Mouse (Mus musculus) myocyte (in vitro differentiated cells): ENCODE results near the gene Rab25. TPM values are rescaled to one million over a fixed set of nuclear protein-coding genes. Genes with fewer than 3 reads are reported as not detected.

Source experiments
- H3K27me3 ChIP-seq: one replicate; pipeline ENCODE4 v1.6.1; 2011; ENCODE audit not compliant: control insufficient read depth, insufficient read depth, insufficient read length
- H3K36me3 ChIP-seq: one replicate; pipeline ENCODE4 v1.6.1; 2011; ENCODE audit not compliant: control insufficient read depth, insufficient read depth
- H3K4me2 ChIP-seq: one replicate; pipeline ENCODE4 v1.6.1; 2011; ENCODE audit warnings: low read depth, control low read depth
- H3K4me3 ChIP-seq: one replicate; pipeline ENCODE4 v1.5.1; 2011; ENCODE audit warnings: mild to moderate bottlenecking, control low read depth, moderate library complexity
- H3K79me2 ChIP-seq: one replicate; pipeline ENCODE4 v1.6.1; 2011; ENCODE audit not compliant: control insufficient read depth, insufficient read depth
- H3ac ChIP-seq: one replicate; pipeline ENCODE4 v1.6.1; 2011; ENCODE audit not compliant: control insufficient read depth, insufficient read length
- CEBPB ChIP-seq: IDR thresholded peaks from 2 replicates; pipeline ENCODE4 v1.6.1; 2011; ENCODE audit warnings: mild to moderate bottlenecking, moderate library complexity; ENCODE audit not compliant: poor library complexity, insufficient read depth, severe bottlenecking
- E2F4 ChIP-seq: IDR thresholded peaks from one replicate; pipeline ENCODE4 v1.6.1; 2011; ENCODE audit warnings: mild to moderate bottlenecking, control low read depth, moderate library complexity; ENCODE audit not compliant: insufficient read depth
- MAX ChIP-seq: IDR thresholded peaks from one replicate; pipeline ENCODE4 v1.6.1; 2011; ENCODE audit warnings: low read depth, mild to moderate bottlenecking, control low read depth
- MYOD1 ChIP-seq, 3 experiments: IDR thresholded peaks; one replicate each; pipeline ENCODE4 v1.6.1; 2011; ENCODE audit warnings: control low read depth in 2 of 3, low read depth in 2 of 3, mild to moderate bottlenecking in 2 of 3, moderate library complexity in 1 of 3; ENCODE audit not compliant: insufficient read length in 2 of 3, control insufficient read depth in 1 of 3
- MYOG ChIP-seq, 3 experiments: IDR thresholded peaks; one replicate each; pipeline ENCODE4 v1.6.1; 2011; ENCODE audit warnings: control low read depth in 2 of 3, low read depth in 2 of 3, mild to moderate bottlenecking in 2 of 3; ENCODE audit not compliant: insufficient read length in 2 of 3, control insufficient read depth in 1 of 3, insufficient read depth in 1 of 3
- POLR2A ChIP-seq: IDR thresholded peaks from one replicate; pipeline ENCODE4 v1.6.1; 2011; ENCODE audit warnings: low read depth, mild to moderate bottlenecking, control low read depth, moderate library complexity; ENCODE audit not compliant: insufficient read length
- POLR2AphosphoS2 ChIP-seq: IDR thresholded peaks from one replicate; pipeline ENCODE4 v1.6.1; 2011; ENCODE audit warnings: low read depth, control low read depth; ENCODE audit not compliant: insufficient read length
- REST ChIP-seq: IDR thresholded peaks from one replicate; pipeline ENCODE4 v1.6.1; 2011; ENCODE audit warnings: mild to moderate bottlenecking, control low read depth, moderate library complexity; ENCODE audit not compliant: insufficient read depth, insufficient read length
- SRF ChIP-seq: IDR thresholded peaks from one replicate; pipeline ENCODE4 v1.6.1; 2011; ENCODE audit warnings: low read depth; ENCODE audit not compliant: control insufficient read depth, insufficient read length
- TCF12 ChIP-seq: IDR thresholded peaks from one replicate; pipeline ENCODE4 v1.6.1; 2011; ENCODE audit warnings: mild to moderate bottlenecking, control low read depth; ENCODE audit not compliant: poor library complexity, insufficient read depth, severe bottlenecking
- TCF3 ChIP-seq: IDR thresholded peaks from one replicate; pipeline ENCODE4 v1.6.1; 2011; ENCODE audit warnings: low read depth, control low read depth; ENCODE audit not compliant: insufficient read length
- USF1 ChIP-seq: IDR thresholded peaks from one replicate; pipeline ENCODE4 v1.6.1; 2011; ENCODE audit warnings: low read depth, mild to moderate bottlenecking, control low read depth, moderate library complexity
- polyA plus RNA-seq: library from polyadenylated mRNA; unstranded; fragments of >200 nt; fragmentation: generic; extraction: Trizol; gene quantifications from one replicate; pipeline ENCODE4 v1.2.1, GENCODE M21; 2012; ENCODE audit warnings: missing spikeins

The Rab25 gene
- polyA plus RNA-seq, 1 experiment = 0.13 TPM

DNA sequence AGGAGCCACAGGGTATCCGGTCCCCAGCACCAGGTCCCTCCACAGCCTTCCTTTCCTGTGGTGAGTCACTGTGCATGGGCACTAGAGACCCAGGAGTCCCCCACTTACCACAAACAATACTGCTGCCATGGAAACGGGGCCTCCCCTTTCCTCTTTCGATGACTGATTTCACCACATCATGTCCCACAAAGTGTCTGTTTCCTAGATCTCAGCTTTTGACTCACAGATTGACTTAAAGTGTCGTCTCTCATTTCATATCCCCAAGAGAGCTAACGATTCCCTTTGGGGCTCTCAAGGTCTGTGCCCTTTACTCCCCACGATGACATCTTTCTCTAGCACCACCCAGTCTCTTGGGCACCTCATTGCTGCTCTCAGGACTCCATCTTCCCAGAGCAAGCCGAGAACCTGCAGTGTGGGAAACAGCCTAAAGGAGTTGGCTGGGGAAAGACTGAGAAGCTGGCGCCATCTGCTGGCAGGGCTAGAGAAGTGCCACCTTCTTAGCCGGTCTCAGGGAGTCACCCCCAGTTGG is 26.2 kb downstream of the Rab25 start:
- Histone ChIP-seq H3K27me3 (no peaks in the 10 kb centered on the region), H3K36me3 (no peaks in the 10 kb centered on the region), H3K4me3 (no peak overlapping the region), H3K4me2 (peak overlapping the region; percentile 10), H3ac (no peak overlapping the region), H3K79me2 (peaks cover 7% of the 10 kb centered on the region)
- TF ChIP-seq E2F4 (no peak), POLR2AphosphoS2 (peak; percentile 73)

DNA sequence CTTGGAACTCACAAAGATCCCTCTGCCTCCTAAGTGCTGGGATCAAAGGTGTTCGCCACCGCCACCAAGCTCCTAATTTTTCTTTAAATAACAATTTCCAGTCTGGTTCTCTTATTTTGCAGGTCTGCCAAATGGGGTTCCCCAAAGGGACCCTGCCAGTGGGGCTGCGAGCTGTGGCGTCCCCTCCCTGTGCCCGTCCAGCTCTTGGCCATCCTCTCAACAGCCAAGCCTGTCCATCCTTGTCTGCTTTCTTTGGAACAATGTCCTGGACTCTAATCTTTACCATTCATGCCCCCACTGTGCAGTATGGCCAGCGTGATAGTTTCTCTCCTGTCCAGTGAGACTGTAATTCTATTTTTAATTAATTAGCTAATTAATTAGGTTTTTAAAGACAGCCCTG is 26.9 kb downstream of the Rab25 start:
- no peaks in the 10 kb centered on the region for H3K27me3 ChIP-seq
- no peak overlapping the region for H3ac ChIP-seq
- TF ChIP-seq E2F4 = no peak
- no peak for TF ChIP-seq TCF3
- TF ChIP-seq POLR2A = no peak
- TF ChIP-seq USF1 = no peak
- TF ChIP-seq MAX = no peak
- TF ChIP-seq TCF12 = no peak
- TF ChIP-seq MYOD1 (IDR thresholded peaks at IDR 0.05; ENCODE audit: control insufficient read depth in 1 of 3, insufficient read length in 2 of 3, low read depth in 2 of 3) = no peak
- TF ChIP-seq POLR2AphosphoS2 = no peak
- no peak for TF ChIP-seq CEBPB
- no peak overlapping the region for H3K4me3 ChIP-seq
- no peaks in the 10 kb centered on the region for H3K36me3 ChIP-seq
- no peak overlapping the region for H3K4me2 ChIP-seq
- H3K79me2 ChIP-seq = peaks cover 7% of the 10 kb centered on the region

DNA sequence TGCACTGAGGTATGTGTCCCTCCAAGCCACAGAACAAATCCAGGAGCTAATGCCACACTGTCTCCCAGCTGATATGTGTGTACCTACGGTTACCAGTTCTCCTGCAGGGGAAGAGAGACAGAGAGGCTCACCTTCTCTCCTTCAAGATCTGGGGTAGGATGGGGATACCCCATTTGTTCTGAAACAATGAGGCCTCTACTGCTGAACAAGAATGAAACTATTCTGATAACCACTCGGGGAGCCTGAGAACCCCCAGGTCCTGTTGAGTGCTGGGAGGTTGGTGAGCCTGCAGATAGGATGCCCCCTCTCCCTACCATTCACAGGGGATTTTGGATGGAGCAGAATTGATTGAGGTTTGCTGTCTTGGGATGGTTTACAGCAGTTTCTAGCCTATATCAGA is 28.0 kb downstream of the Rab25 start:
- H3K27me3 ChIP-seq = no peaks in the 10 kb centered on the region
- H3ac ChIP-seq = no peak overlapping the region
- H3K79me2 ChIP-seq = no peaks in the 10 kb centered on the region
- H3K36me3 ChIP-seq = no peaks in the 10 kb centered on the region
- H3K4me2 ChIP-seq = no peak overlapping the region
- no peak overlapping the region for H3K4me3 ChIP-seq
- TF ChIP-seq CEBPB (no peak), POLR2A (no peak), POLR2AphosphoS2 (no peak), MYOG (IDR thresholded peaks at IDR 0.05; ENCODE audit: control insufficient read depth in 1 of 3, insufficient read depth in 1 of 3, insufficient read length in 2 of 3, low read depth in 2 of 3) (no peak), REST (no peak), MYOD1 (IDR thresholded peaks at IDR 0.05; ENCODE audit: control insufficient read depth in 1 of 3, insufficient read length in 2 of 3, low read depth in 2 of 3) (no peak), MAX (no peak), TCF3 (no peak), E2F4 (no peak), USF1 (no peak), SRF (no peak), TCF12 (no peak)

DNA sequence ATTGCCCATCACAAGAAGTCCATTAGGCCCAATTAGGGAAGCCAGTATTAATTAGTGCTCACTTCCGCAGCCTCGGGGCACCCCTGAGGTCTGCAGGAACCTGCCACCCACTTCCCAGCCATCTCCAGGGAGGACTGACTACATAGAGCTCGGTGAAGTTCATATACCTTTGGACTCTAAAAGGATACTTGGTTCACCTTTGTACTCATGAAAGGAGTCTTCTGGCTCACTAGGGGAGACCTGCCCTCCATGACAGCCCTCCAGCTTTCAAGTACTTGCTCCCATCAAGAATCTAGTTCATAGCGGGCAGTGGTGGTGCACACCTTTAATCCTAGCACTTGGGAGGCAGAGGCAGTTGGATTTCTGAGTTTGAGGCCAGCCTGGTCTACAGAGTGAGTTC is 29.7 kb downstream of the Rab25 start:
- H3K4me3 ChIP-seq = no peak overlapping the region
- H3ac ChIP-seq = no peak overlapping the region
- H3K36me3 ChIP-seq = no peaks in the 10 kb centered on the region
- H3K27me3 ChIP-seq = no peaks in the 10 kb centered on the region
- no peak overlapping the region for H3K4me2 ChIP-seq
- H3K79me2 ChIP-seq = no peaks in the 10 kb centered on the region
- no peak for TF ChIP-seq USF1
- no peak for TF ChIP-seq REST
- no peak for TF ChIP-seq E2F4
- TF ChIP-seq POLR2AphosphoS2 = no peak
- no peak for TF ChIP-seq MYOG (IDR thresholded peaks at IDR 0.05; ENCODE audit: control insufficient read depth in 1 of 3, insufficient read depth in 1 of 3, insufficient read length in 2 of 3, low read depth in 2 of 3)
- no peak for TF ChIP-seq TCF12
- TF ChIP-seq SRF = no peak
- no peak for TF ChIP-seq CEBPB
- TF ChIP-seq MYOD1 (IDR thresholded peaks at IDR 0.05; ENCODE audit: control insufficient read depth in 1 of 3, insufficient read length in 2 of 3, low read depth in 2 of 3) = no peak

DNA sequence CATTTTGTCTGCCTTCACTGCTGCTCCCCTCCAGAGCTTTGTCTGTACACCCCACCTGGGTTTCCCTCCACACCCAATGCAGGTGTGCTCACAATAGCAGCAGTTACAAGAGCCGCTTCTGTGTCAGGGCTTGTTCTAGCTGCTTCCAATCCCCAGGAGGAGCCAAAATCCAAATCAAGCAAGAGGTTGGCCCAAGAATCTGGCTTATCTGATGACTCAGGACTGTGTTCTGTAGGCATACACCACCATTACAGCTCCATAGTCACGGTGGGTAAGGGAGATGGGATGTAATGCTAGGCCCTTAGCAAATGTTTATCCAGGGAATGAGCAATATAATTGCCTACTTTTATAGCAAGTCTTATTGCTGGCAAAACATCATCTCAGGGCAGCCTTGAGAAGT is 31.7 kb downstream of the Rab25 start:
- H3ac ChIP-seq = no peak overlapping the region
- H3K27me3 ChIP-seq = no peaks in the 10 kb centered on the region
- no peak overlapping the region for H3K4me2 ChIP-seq
- H3K36me3 ChIP-seq = no peaks in the 10 kb centered on the region
- TF ChIP-seq MYOD1 (IDR thresholded peaks at IDR 0.05; ENCODE audit: control insufficient read depth in 1 of 3, insufficient read length in 2 of 3, low read depth in 2 of 3) (no peak), CEBPB (no peak), MYOG (IDR thresholded peaks at IDR 0.05; ENCODE audit: control insufficient read depth in 1 of 3, insufficient read depth in 1 of 3, insufficient read length in 2 of 3, low read depth in 2 of 3) (no peak), MAX (no peak), REST (no peak), TCF12 (no peak), POLR2A (no peak), SRF (no peak), POLR2AphosphoS2 (no peak), USF1 (no peak), E2F4 (no peak), TCF3 (no peak)
- no peak overlapping the region for H3K4me3 ChIP-seq
- no peaks in the 10 kb centered on the region for H3K79me2 ChIP-seq
